Mouse (Mus musculus) gastrocnemius, postnatal 14 days (tissue): ENCODE results near the gene Pum1. TPM values are rescaled to one million over a fixed set of nuclear protein-coding genes. Genes with fewer than 3 reads are reported as not detected.
"Not testable (repeated sequence)": the region's sequence is repeated elsewhere in the genome, so short reads cannot be mapped to it uniquely, and the experiment has no call there.

Experiments used
- DNase-seq: peaks from one replicate; pipeline ENCODE4 v3.0.0; 2021; ENCODE audit warnings: mixed read lengths
- intact Hi-C: fragments of 180-260 bp; cut with DNase I; formaldehyde crosslinking; loops from one replicate; pipeline ENCODE4 v1.15.1; 2025; ENCODE audit warnings: low total_unique reads
- long read RNA-seq, 2 experiments: library from polyadenylated mRNA; stranded (forward); transcript quantifications; one replicate each; pipeline ENCODE4 v2.0.0; 2021
- total RNA-seq, 2 experiments: library from RNA; stranded (reverse); gene quantifications; 2 replicates each; pipeline ENCODE4 v1.2.3; 2021

The Pum1 gene
- total RNA-seq: 10 to 100 TPM; 31.5 to 34.3 TPM
- long read RNA-seq, experiment 1, partial matches to known transcripts: 5 of 14 reads
- long read RNA-seq, experiment 1, other reads (novel, unspliced or antisense): 7 of 14 reads
- long read RNA-seq, experiment 2, full-length matches to known transcripts: 4 of 20 reads
- long read RNA-seq, experiment 2, partial matches to known transcripts: 2 of 20 reads
- long read RNA-seq, experiment 2, other reads (novel, unspliced or antisense): 14 of 20 reads

- intact Hi-C loops: no loop called here
- peak; percentile 90 for DNase-seq
These were observed at the start of gene Pum1 for GRCm38 (mm10) chr4:130662979-130663725. Gene Pum1, plus strand, starts transcription at chr4:130663321.

DNA sequence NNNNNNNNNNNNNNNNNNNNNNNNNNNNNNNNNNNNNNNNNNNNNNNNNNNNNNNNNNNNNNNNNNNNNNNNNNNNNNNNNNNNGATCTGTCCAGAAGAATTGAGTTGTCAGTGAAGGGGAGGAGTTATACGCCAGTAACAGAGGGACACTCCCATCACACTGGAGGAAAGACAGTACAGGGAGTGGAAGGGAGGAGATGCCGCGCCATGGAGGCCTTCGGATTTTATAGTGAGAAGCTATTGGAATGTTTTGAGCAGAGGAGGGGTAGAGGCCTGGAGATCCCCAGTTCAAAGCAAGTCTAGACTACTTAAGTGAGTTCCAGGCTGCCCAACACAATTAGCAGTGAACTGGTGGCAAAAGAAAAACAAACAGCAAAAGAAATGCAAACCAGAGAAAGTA lies 33.7 kb upstream of the Pum1 start:
- intact Hi-C loops: no loop called here
- DNase-seq: peak; percentile 15

- DNase-seq: no peak
- intact Hi-C loops: no loop called here
These were observed 32.8 kb upstream of the Pum1 start for GRCm38 (mm10) chr4:130630232-130630847.

- intact Hi-C loops, DNase-seq: not testable (repeated sequence)
These were observed 28.0 kb upstream of the Pum1 start for GRCm38 (mm10) chr4:130635076-130635475.

DNA sequence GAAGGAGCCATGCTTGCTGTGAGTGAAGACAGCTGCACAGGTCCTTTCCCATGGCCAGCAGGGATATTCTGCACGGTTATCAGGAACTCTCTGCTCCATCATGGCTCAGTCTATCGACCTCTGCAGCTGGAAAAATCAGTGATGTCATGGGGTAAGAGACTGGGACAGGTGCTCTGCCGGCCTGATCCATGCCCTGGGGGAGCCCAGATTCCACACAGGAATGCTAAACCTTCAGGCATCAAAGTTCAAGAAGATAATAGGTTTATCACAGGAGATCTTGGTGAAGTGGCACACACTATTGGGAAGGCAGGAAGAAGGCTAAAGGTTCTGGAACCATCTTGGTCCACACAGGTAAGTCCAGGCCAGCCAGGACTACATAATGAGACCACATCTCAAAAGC lies 26.4 kb upstream of the Pum1 start:
- DNase-seq: no peak
- intact Hi-C loops: no loop called here

GRCm38 (mm10) chr4:130637488-130638422 lies 25.4 kb upstream of the Pum1 start:
- DNase-seq: no peak
- intact Hi-C loops: no loop called here

GRCm38 (mm10) chr4:130640031-130640717 lies 22.9 kb upstream of the Pum1 start:
- intact Hi-C loops: no loop called here

GRCm38 (mm10) chr4:130642468-130642867 lies 20.7 kb upstream of the Pum1 start:
- intact Hi-C loops: no loop called here
- no peak for DNase-seq

More at GRCm38 (mm10) chr4:130640031-130640717, 22.9 kb upstream of the Pum1 start:
- DNase-seq: no peak

DNA sequence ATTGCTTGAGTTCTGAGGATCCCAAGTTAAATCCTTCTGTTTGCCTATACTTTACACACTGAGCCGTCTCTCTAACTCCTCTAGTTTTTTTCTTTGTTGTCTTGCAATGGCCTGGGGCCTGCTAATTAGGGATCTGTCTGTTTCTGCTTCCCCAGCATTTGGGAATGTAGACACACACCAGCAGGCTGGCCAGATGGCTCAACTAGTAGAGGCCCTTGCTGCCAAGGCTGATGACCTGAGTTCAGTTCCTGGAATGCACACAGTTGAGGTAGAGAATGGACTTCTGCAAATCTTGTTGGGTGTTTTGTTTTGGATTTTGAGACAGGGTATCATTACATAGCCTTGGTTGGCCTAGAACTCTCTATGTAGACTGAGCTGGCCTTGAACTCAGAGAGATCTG lies 17.7 kb upstream of the Pum1 start:
- intact Hi-C loops: no loop called here
- no peak for DNase-seq

DNA sequence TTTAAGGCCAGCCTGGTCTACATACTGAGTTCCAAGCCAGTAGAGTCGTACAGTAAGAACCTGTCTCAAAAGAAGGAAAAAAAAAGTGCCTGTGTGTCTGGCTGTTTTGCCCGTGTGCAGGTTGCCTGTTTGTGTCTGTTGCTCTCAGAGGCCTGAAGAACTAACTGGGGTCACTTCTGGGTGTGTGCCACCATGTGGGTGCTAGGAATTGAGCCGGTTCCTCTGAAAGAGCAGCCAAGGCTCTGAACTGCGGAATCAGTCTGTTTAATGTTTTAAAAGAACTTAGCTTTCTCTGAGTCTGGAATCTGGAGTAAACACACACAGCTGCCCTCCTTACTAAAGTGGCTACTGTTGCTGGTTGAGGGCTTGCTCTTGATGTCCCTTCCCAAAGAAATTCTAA lies 11.8 kb upstream of the Pum1 start:
- intact Hi-C loops: no loop called here
- DNase-seq: no peak

- DNase-seq: no peak
- intact Hi-C loops: no loop called here
These were observed 10.6 kb upstream of the Pum1 start for GRCm38 (mm10) chr4:130652546-130652945.

GRCm38 (mm10) chr4:130657820-130658565 lies 5.1 kb upstream of the Pum1 start:
- no peak for DNase-seq
- intact Hi-C loops: no loop called here

- DNase-seq: no peak
- intact Hi-C loops: no loop called here
These were observed 3.7 kb upstream of the Pum1 start for GRCm38 (mm10) chr4:130659470-130659869.

GRCm38 (mm10) chr4:130660106-130660505 lies 3.0 kb upstream of the Pum1 start:
- no peak for DNase-seq
- intact Hi-C loops: no loop called here

DNA sequence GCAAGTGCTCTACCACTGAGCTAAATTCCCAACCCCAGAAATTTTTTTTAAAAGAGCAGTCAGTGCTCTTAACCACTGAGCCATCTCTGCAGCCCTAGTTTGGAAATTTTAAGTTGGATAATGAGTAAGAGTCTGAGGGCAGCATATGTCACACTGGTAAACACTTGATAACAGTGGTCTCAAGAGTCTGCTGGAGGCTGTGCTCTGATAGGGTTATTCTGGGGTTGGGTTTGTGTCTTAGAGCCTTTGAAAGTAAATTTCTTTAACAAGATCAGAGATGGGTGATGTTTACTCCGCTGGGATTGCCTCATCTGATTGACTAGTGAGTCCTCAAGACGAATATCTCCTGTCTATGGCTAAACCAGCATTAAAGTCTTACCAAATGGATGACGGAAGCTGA lies 2.0 kb upstream of the Pum1 start:
- intact Hi-C loops: no loop called here
- no peak for DNase-seq

GRCm38 (mm10) chr4:130662305-130662704 lies 816 bp upstream of the Pum1 start:
- intact Hi-C loops: not testable (repeated sequence)

DNA sequence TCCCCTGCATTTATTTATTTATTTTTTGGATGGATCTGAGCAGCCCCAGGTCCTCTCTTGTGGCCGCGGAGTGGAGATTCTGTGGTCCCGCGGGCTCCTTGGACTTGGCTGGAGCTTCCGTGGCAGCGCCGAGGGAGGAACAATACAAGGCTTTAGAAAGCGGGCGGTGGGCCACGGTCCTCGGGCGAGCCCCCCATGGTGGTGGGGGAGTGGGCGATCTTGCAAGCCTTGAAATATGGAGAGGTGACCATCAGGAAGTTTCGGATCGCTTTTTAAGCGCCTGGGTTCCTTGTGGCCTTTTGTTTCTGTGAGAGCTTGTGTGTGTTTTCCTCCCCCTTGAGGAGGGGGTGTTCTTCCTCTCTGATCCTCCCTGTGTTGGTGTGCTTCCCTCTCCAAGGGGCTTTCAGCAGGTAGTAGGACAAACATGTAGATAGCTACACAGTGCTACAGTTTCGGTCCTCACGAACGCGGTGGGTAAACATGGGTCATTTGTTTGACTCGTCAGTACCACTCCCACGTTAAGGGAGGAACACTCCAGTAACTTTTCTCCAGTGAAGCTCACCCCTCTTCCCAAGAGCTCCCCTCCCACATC lies 785 bp downstream of the Pum1 start:
- intact Hi-C loops: no loop called here
- DNase-seq: peak; percentile 29

More at GRCm38 (mm10) chr4:130662305-130662704, 816 bp upstream of the Pum1 start:
- DNase-seq: not testable (repeated sequence)

DNA sequence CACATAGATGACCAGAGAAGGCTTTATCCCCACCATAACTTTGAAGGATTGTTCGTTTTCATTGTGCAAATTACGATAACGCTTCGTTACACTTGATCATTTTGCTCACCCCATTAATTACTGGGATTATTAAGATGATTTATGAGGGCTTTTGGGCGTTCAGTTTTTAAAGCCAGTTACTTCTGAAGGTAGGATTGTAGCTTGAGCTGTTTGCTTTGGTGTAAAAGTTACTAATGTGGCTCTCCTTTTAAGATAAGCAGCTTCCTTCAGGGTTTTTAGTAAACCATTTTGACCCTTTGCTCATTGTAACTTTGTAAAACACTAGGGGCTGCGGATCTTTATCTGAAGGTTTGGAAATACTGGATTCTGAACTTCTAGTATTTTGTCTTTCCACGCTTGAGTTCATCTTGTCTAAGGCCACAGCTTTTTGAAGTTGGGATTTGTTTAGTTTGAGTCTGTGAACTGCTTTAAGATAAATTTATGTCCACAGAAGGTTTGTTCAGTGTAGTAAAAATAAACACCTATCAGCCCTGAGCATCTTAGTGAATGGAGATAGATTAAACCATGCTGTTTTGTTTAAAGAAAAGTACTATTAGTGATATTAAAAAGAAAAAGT lies 1.4 kb downstream of the Pum1 start:
- no peak for DNase-seq
- intact Hi-C loops: no loop called here
